Mouse (Mus musculus) mouse embryonic stem cell (cell line): Measurements from ENCODE around the gene Gng13.
"Not testable (repeated sequence)": the region's sequence is repeated elsewhere in the genome, so short reads cannot be mapped to it uniquely, and the experiment has no call there.

Source experiments
- in situ Hi-C, 2 experiments: fragments of 300-500 bp; cut with MboI; formaldehyde crosslinking; loops; 1 replicate in 1 of 2; 3 replicates in 1 of 2; pipeline ENCODE4 v1.14.3; 2019 to 2020; ENCODE audit warnings: low sequenced_read_pairs in 2 of 2, low pct_unique_long_range_greater_than_20kb in 1 of 2, mixed read lengths in 1 of 2; ENCODE audit not compliant: unreplicated experiment in 1 of 2

Gng13 gene

GRCm38 (mm10) chr17:25725264-25725663, 8.3 kb downstream of the Gng13 start:
- in situ Hi-C loops = no loop called here

- in situ Hi-C loops = no loop called here
Measured at GRCm38 (mm10) chr17:25727265-25728008, 10.5 kb downstream of the Gng13 start, which contains the start of the genes Chtf18 and Rpusd1. Gene Chtf18, minus strand, starts transcription at chr17:25727419. Gene Rpusd1, plus strand, starts transcription at chr17:25727670.

GRCm38 (mm10) chr17:25728009-25728270, 11.0 kb downstream of the Gng13 start:
- in situ Hi-C loops = no loop called here

- in situ Hi-C loops = loop anchor here (5.0 to 10.0 kb wide), 2 partner anchors 35 to 63 kb away; partner anchors contain the start of genes AC134908.4 (in 1 of the 2), Fam173a (in 1 of the 2) and Metrn (in 1 of the 2)
Measured at GRCm38 (mm10) chr17:25732082-25732481, 15.1 kb downstream of the Gng13 start.

DNA sequence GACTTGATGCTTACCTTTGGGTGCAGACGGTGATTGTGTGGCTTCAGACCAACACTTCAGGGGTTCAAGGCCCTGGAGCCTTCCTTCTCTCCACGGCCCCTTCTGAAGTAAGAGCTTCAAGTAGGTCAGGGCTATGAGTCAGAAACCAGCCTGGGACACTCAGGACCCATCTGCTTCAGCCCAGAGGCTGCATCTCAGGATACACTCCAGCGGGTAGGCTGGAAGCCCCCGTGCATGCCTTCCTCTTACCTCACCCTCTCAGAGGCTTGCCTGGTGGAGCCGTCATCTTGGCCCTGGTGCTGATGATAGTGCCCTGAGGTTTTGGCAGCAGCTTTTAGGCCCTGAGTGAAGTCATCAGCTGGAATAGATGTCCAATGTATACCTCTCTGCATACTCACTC, 18.3 kb downstream of the Gng13 start:
- in situ Hi-C loops = loop anchor here in 1 of 2 experiments (10.0 kb wide), 1 partner anchor 60 kb away; the partner anchor contains the start of genes AC134908.4, Fam173a and Metrn

DNA sequence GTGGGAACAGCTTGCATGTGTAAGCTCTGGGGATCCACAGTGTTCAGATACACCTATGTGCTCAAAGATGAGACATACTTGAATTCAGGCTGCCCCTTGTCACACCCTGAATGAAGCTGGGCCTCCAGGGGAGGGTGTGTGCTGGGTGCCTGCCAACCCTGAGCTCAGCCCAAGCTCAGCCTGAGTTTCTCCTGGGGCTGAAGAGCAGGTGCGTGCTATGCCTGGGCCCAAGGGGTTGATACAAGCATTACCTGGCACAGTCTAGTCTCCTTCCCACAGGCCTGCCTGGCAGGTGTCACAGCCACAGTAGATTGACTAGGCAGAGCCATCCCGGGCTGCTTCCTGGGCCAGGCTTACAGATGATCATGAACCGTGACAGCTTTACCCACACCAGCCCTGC, 18.8 kb downstream of the Gng13 start, which contains the start of gene Mslnl:
Gene Mslnl (plus strand): TSS at position 298 of the 400 bp plus-strand sequence.
- in situ Hi-C loops = loop anchor here in 1 of 2 experiments (10.0 kb wide), 1 partner anchor 59 kb away; the partner anchor contains the start of genes AC134908.4, Fam173a and Metrn

DNA sequence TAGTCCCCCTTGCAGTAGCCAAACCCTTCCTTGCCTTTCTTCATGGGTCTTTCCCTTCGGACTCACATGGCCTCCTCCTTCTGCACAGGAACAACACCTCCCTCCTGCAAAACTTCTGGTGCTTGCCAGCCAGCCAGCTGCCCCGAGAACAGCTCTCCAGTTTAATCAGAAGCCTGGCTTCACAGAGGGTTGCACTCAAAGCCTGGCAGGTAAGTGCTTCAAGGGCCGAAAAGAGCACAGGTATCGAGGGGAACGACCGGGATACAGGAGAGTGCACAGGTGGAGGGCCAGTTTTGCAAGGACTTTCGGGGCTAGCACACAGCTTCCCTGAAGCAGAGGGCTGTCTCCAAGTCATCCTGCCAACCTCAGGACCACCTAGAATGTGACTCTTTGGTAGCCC, 21.9 kb downstream of the Gng13 start:
- in situ Hi-C loops = loop anchor here in 1 of 2 experiments (10.0 kb wide), 1 partner anchor 56 kb away; the partner anchor contains the start of genes AC134908.4, Fam173a and Metrn

DNA sequence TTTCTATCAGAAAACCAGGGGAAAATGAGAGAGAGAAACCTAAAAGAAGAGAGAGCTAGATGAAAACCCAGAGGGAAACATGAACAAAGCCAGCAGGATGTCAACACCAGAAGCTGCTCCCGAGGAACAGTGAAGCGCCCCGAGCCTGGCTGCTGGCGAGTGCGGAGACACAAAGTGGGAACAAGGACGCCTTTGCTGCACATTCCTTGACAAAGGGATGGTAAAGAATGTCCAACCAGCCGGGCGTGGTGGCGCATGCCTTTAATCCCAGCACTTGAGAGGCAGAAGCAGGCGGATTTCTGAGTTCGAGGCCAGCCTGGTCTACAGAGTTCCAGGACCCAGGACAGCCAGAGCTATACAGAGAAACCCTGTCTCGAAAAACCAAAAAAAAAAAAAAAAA, 24.5 kb downstream of the Gng13 start:
- in situ Hi-C loops = not testable (repeated sequence)

GRCm38 (mm10) chr17:25743831-25744230, 26.9 kb downstream of the Gng13 start:
- in situ Hi-C loops = no loop called here

DNA sequence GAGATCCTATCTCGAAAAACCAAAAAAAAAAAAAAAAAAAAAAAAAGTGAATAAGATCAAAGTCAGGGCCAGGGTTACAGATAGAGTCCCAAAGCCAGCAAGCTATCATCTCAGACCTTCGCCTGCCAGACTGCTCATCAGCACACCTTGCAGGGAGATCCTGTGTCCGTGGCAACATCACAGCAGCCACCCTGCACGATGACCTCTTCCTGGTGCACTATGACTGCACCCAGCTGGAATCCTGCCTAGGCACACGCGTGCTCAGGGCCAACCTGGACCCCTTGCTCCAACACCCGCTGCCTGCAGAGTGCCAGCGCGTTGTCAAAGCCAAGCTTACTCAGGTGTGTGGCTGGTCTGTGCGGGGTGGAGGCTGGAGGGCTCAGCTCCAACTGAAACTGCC, 27.3 kb downstream of the Gng13 start:
- in situ Hi-C loops = no loop called here

- in situ Hi-C loops = no loop called here
Measured at GRCm38 (mm10) chr17:25748238-25748637, 31.3 kb downstream of the Gng13 start.

DNA sequence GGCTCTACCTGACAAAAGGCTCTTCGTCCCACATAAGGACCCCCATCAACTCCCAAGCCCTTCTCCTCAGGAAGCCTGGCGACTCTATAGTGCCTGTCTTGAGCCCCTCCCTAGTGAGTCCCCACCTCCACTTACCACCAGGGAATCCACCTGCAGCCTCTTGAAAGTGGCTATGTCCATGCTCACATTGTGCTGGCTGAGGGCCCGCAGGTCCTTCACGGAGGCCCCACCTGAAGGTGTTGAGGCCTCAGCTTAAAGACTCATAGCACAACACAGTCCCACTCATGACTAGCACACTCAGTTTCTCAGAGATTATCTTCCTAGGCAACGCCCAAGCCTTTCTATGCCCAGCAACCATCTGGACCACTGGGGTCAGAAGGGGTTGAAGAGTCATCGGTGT, 32.3 kb downstream of the Gng13 start:
- in situ Hi-C loops = no loop called here

- in situ Hi-C loops = no loop called here
Measured at GRCm38 (mm10) chr17:25751446-25751845, 34.5 kb downstream of the Gng13 start.

DNA sequence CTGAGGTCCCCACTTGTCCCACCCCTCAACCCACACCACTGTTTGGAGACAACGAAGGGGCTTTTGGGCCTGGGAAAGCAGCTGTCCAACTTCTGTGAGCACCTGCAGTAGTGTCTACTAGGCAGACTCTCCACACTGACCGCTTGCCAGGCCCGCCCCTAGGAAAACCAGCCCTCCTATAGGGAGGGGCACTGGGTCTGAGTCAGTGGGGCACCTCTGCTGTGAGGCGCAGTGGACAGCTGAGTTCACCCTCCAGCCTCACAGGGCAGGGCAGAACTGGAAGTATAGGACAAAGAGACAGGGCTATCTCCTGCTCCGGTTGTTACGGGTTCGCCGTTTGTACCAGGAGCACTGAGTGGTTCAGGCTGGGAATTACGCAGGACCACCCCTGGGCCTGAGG, 37.3 kb downstream of the Gng13 start, which contains the start of gene Msln:
Gene Msln (minus strand): TSS at position 138 of the 400 bp plus-strand sequence.
- in situ Hi-C loops = no loop called here

DNA sequence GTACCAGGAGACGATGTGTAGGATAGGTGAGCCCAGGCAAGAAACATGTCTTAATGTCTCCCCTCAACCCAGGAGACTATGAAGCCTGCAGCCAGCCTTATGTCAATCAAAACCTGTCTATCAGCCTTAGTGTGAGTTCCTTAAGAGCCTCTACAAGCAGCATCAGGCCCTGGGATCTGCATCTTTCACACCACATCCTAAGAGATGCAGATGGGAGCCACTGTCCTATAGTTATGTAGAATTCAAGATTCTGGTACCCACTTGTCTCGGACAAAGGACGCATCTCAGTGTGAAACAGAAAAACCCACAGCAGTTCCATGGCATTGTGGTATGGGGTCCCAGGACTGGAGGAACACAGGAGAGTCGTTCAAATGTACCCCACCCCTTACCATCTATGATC, 38.1 kb downstream of the Gng13 start:
- in situ Hi-C loops = no loop called here

- in situ Hi-C loops = no loop called here
Measured at GRCm38 (mm10) chr17:25755627-25756377, 38.8 kb downstream of the Gng13 start.

DNA sequence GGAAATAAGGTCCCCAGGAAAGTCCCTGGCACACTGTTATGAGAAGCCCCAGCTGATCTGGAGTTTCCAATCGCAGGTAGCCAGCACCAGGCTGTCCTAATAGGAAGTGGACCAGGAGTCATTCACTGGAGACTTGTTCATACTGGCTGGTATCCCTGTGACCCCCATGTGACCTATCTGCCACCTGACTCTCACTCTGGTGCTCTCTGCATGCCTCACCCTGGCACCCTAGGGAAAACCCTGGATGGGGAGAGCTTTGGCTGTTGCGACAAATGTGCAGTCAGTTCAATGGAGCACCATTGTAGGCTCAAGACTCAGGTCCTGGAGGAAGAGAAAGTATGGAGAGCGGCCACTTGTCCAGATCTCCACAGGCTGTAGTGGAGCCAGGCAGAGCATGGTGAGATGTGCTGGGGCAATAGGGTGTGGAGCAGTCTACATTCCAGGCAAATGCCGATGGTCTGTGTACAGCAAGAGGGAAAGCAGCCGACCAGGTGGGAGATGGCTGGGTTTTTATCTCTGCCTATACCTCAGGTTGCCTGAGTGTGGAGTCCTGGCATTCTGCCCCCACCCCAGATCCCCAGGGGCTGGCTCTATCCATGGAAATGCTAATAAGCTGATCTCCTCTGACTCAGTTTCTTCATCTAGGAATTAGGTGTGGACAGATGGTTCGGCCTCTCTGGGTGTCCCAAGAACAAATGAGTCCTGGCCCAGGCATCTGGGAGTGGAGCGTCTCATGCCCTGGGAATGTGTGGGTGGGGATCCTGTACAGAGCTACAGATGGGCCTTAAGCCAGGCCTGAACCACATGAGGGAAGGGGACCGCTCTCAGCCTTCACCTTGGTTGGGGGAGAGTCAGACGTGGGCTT, 39.6 kb downstream of the Gng13 start:
- in situ Hi-C loops = no loop called here

DNA sequence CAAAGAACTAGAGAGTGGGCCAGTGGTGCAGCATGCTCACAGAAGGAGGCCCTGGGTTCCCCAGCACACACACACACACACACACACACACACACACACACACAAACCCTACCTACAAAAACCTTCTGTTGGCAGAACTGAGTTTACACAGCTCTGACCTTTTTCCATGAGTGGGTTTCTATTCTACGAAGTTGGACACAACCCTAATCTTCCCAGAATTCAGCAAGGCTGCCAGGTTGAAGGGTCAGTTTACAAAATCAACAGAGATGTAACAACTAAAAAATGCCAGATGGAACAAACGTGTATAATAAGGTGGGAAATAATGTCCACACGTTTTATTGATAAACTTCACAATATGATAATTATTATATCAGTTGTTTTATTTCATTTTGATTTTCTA, 40.7 kb downstream of the Gng13 start:
- in situ Hi-C loops = no loop called here
